Mouse (Mus musculus) megakaryocyte, adult 5-6 weeks (primary cell): ENCODE measurements around the gene Nfrkb. TPM values are rescaled to one million over a fixed set of nuclear protein-coding genes. Genes with fewer than 3 reads are reported as not detected.

Source experiments
- total RNA-seq, 2 experiments: library from RNA; stranded (forward) in 1 of 2; stranded (reverse) in 1 of 2; fragments of 153-499, 151-499 nt in 1 of 2; fragments of 221-1000, 200-1000 nt in 1 of 2; gene quantifications; 2 replicates each; pipeline versions ENCODE4 v1.2.3 to v1.2.4; 2015 to 2017

Nfrkb gene
- total RNA-seq, 2 experiments from 2014 or later = 12.9 to 13.5 TPM

Other genes starting within 250 kb of the Nfrkb start
- gene Aplp2, start 174.4 kb upstream of the Nfrkb start, total RNA-seq (2015) = 68.9 and 88.0 TPM in 2 replicates
- gene Aplp2, start 174.4 kb upstream of the Nfrkb start, total RNA-seq (2017) = 101 and 113 TPM in 2 replicates
- 10.4 and 13.3 TPM in 2 replicates for gene Prdm10, start 105.7 kb upstream of the Nfrkb start, total RNA-seq (2015)
- gene Prdm10, start 105.7 kb upstream of the Nfrkb start, total RNA-seq (2017) = 8.3 and 9.4 TPM in 2 replicates
- gene Tmem45b, start 78.3 kb downstream of the Nfrkb start, total RNA-seq (2015) = not detected in 2 replicates
- gene Tmem45b, start 78.3 kb downstream of the Nfrkb start, total RNA-seq (2017) = not detected in 2 replicates